Comparison of ENCODE assay signal across 12 mouse cellular contexts in genomic region chr13:95643740-95644139, GRCm38 (mm10). TPM values are rescaled to one million over a fixed set of nuclear protein-coding genes. Genes with fewer than 3 reads are reported as not detected.
DNase-seq lines count a peak whose midpoint lies in the region; ATAC-seq and TF ChIP-seq lines count a peak whose summit lies in the region.
"Had no signal": no experiment of that assay in that cellular context is flagged by ENCODE, and none has a peak within 500 bp of the region (broad histone marks: within the 10 kb centered on the region; RNA-seq: fewer than 3 reads in every experiment).

No protein-coding gene starts in this region.

- H3K9me3 ChIP-seq in heart, embryonic 15.5 days (replicated peaks) = no peaks in the 10 kb centered on the region
- no peaks in the 10 kb centered on the region for H3K9me3 ChIP-seq in stomach, embryonic 16.5 days (replicated peaks; ENCODE audit: control insufficient read depth, low read length)
- no peaks in the 10 kb centered on the region for H3K9me3 ChIP-seq in stomach, postnatal 0 days (ENCODE audit: control insufficient read depth, low read length)
- H3K9me3 ChIP-seq: hindbrain, embryonic 15.5 days had no signal

- no peak overlapping the region for H3K9ac ChIP-seq in heart, embryonic 15.5 days
- no peak overlapping the region for H3K9ac ChIP-seq in stomach, embryonic 16.5 days (ENCODE audit: low read length)
- H3K9ac ChIP-seq in stomach, postnatal 0 days (ENCODE audit: low read length) = no peak overlapping the region
- H3K9ac ChIP-seq: hindbrain, embryonic 15.5 days had no signal

- DNase-seq in heart, postnatal 10 days = no peak
- no peak for DNase-seq in stomach, postnatal 0 days (ENCODE audit: low spot score)
- no peak for DNase-seq in left cerebral cortex, postnatal 10 days (ENCODE audit: extremely low spot score in 1 of 2, low spot score in 2 of 2)
- DNase-seq: cerebellum, adult 11 months; heart, adult 18-20 months; kidney, adult 9 months; lung, adult 18-20 months had no signal

- TF ChIP-seq CTCF in stomach, postnatal 0 days (IDR thresholded peaks at IDR 0.05; ENCODE audit: low read depth) = no peak
- TF ChIP-seq CTCF in embryonic fibroblast, embryonic 13.5 days (IDR thresholded peaks at IDR 0.05; ENCODE audit: borderline replicate concordance, insufficient read depth, low read length) = no peak

- intact Hi-C loops in heart, postnatal 10 days (cut with DNase I) = no loop called here
- intact Hi-C loops in left cerebral cortex, postnatal 10 days (cut with DNase I) = no loop called here

- peaks cover 26% of the 10 kb centered on the region for H3K4me1 ChIP-seq in heart, embryonic 15.5 days (replicated peaks)
- H3K4me1 ChIP-seq in stomach, embryonic 16.5 days (ENCODE audit: control insufficient read depth, insufficient read depth, low read length) = peaks cover 3% of the 10 kb centered on the region; the same call in 1 of the 2 replicates
- H3K4me1 ChIP-seq in stomach, postnatal 0 days (replicated peaks; ENCODE audit: control insufficient read depth, insufficient read depth) = no peaks in the 10 kb centered on the region
- H3K4me1 ChIP-seq in embryonic fibroblast, embryonic 13.5 days (ENCODE audit: control insufficient read depth, insufficient read depth, low read length) = peaks cover 34% of the 10 kb centered on the region

- 30% methylated on average over 7 of the region's 7 CpGs for WGBS in heart, embryonic 15.5 days
- WGBS in stomach, embryonic 16.5 days = 58% methylated on average over 7 of the region's 7 CpGs
- 46% methylated on average over 7 of the region's 7 CpGs for WGBS in stomach, postnatal 0 days

- ATAC-seq in heart, embryonic 15.5 days (replicated peaks; ENCODE audit: insufficient number of reproducible peaks, insufficient read depth, low FRiP score, low read depth) = no peak
- peak; percentile 34; the same call in 1 of the 2 replicates for ATAC-seq in stomach, embryonic 16.5 days (ENCODE audit: insufficient read depth, low FRiP score)
- ATAC-seq in stomach, postnatal 0 days (ENCODE audit: low FRiP score, low TSS enrichment) = no peak
- no peak for ATAC-seq in megakaryocyte-erythroid progenitor cell, adult 5-6 weeks (replicated peaks; ENCODE audit: low FRiP score, low TSS enrichment, poor library complexity, severe bottlenecking)

- no peaks in the 10 kb centered on the region for H3K36me3 ChIP-seq in heart, embryonic 15.5 days
- H3K36me3 ChIP-seq in stomach, embryonic 16.5 days (ENCODE audit: control insufficient read depth, insufficient read depth, low read length) = no peaks in the 10 kb centered on the region
- no peaks in the 10 kb centered on the region for H3K36me3 ChIP-seq in stomach, postnatal 0 days (ENCODE audit: control insufficient read depth, insufficient read depth, low read length)
- H3K36me3 ChIP-seq: hindbrain, embryonic 15.5 days had no signal

- no peaks in the 10 kb centered on the region for H3K27me3 ChIP-seq in heart, embryonic 15.5 days
- H3K27me3 ChIP-seq in stomach, embryonic 16.5 days (ENCODE audit: control insufficient read depth, insufficient read depth, low read length) = no peaks in the 10 kb centered on the region
- H3K27me3 ChIP-seq in stomach, postnatal 0 days (ENCODE audit: control insufficient read depth, insufficient read depth, low read length) = no peaks in the 10 kb centered on the region
- H3K27me3 ChIP-seq: hindbrain, embryonic 15.5 days had no signal

- peak overlapping the region; percentile 43; the same call in 1 of the 2 replicates for H3K27ac ChIP-seq in heart, embryonic 15.5 days
- peak overlapping the region; percentile 5; the same call in 1 of the 2 replicates for H3K27ac ChIP-seq in stomach, embryonic 16.5 days (ENCODE audit: low read length)
- H3K27ac ChIP-seq in stomach, postnatal 0 days (replicated peaks) = no peak overlapping the region
- H3K27ac ChIP-seq in embryonic fibroblast, embryonic 13.5 days (ENCODE audit: insufficient read depth, low read length) = peak overlapping the region; percentile 86
- H3K27ac ChIP-seq: hindbrain, embryonic 15.5 days had no signal

- no peak for TF ChIP-seq POLR2A in embryonic fibroblast, embryonic 13.5 days (IDR thresholded peaks at IDR 0.05; ENCODE audit: low read depth, low read length)

- H3K4me2 ChIP-seq in heart, embryonic 15.5 days = no peak overlapping the region
- no peak overlapping the region for H3K4me2 ChIP-seq in stomach, embryonic 16.5 days (ENCODE audit: low read depth, low read length)
- no peak overlapping the region for H3K4me2 ChIP-seq in stomach, postnatal 0 days (replicated peaks; ENCODE audit: low read depth)
- H3K4me2 ChIP-seq: hindbrain, embryonic 15.5 days had no signal

- no peak for TF ChIP-seq EP300 in stomach, postnatal 0 days (optimal IDR thresholded peaks at IDR 0.05)

- no peak overlapping the region for H3K4me3 ChIP-seq in heart, embryonic 15.5 days
- no peak overlapping the region for H3K4me3 ChIP-seq in stomach, embryonic 16.5 days (replicated peaks; ENCODE audit: low read length)
- no peak overlapping the region for H3K4me3 ChIP-seq in stomach, postnatal 0 days (ENCODE audit: low read depth, low read length)
- no peak overlapping the region for H3K4me3 ChIP-seq in embryonic fibroblast, embryonic 13.5 days (ENCODE audit: insufficient read depth, low read length)
- H3K4me3 ChIP-seq: hindbrain, embryonic 15.5 days had no signal

RNA-seq across cellular contexts. Expression of gene F2r, which starts 25.5 kb away (rescaled TPM):
- 98.6 and 109 TPM in 2 replicates for polyA plus RNA-seq in heart, embryonic 15.5 days (2015; fragmentation: Nextera tagmentation; extraction: Ambion mirVana)
- 10 to 100 TPM; 49.6 to 50.1 TPM for total RNA-seq in heart, postnatal 10 days (2021)
- polyA plus RNA-seq in stomach, embryonic 16.5 days (2015; fragmentation: Nextera tagmentation; extraction: Ambion mirVana) = 62.5 and 65.0 TPM in 2 replicates
- polyA plus RNA-seq in stomach, postnatal 0 days (2015; fragmentation: Nextera tagmentation; extraction: Ambion mirVana) = 20.1 and 23.0 TPM in 2 replicates
- polyA plus RNA-seq in embryonic fibroblast, embryonic 13.5 days (2011; ENCODE audit: insufficient read length, low read depth, missing spikeins) = 268 and 320 TPM in 2 replicates
- total RNA-seq in left cerebral cortex, postnatal 10 days (2021) = 10 to 100 TPM in 1 of 2 experiments, 1 to 10 TPM in 1; 9.8 to 10.7 TPM
- total RNA-seq in megakaryocyte-erythroid progenitor cell, adult 5-6 weeks (2014; fragmentation: Nextera tagmentation) = 25.5 and 37.9 TPM in 2 replicates
- total RNA-seq in megakaryocyte-erythroid progenitor cell, adult 5-6 weeks (2017) = 41.8 and 85.3 TPM in 2 replicates

RNA-seq across cellular contexts. Expression of gene F2rl2, which starts 52.9 kb away (rescaled TPM):
- polyA plus RNA-seq in heart, embryonic 15.5 days (2015; fragmentation: Nextera tagmentation; extraction: Ambion mirVana) = 0.47 and 0.52 TPM in 2 replicates
- total RNA-seq in heart, postnatal 10 days (2021) = under 1 TPM in 1 of 2 experiments, not detected in 1; 0.17 TPM
- polyA plus RNA-seq in stomach, embryonic 16.5 days (2015; fragmentation: Nextera tagmentation; extraction: Ambion mirVana) = 0.28 and 0.31 TPM in 2 replicates
- 0.18 and 0.21 TPM in 2 replicates for polyA plus RNA-seq in stomach, postnatal 0 days (2015; fragmentation: Nextera tagmentation; extraction: Ambion mirVana)
- polyA plus RNA-seq in embryonic fibroblast, embryonic 13.5 days (2011; ENCODE audit: insufficient read length, low read depth, missing spikeins) = 0.20 TPM in 1 of 2 replicates, not detected in the other
- total RNA-seq in left cerebral cortex, postnatal 10 days (2021) = under 1 TPM; 0.17 to 0.55 TPM
- 0.70 and 1.1 TPM in 2 replicates for total RNA-seq in megakaryocyte-erythroid progenitor cell, adult 5-6 weeks (2014; fragmentation: Nextera tagmentation)
- total RNA-seq in megakaryocyte-erythroid progenitor cell, adult 5-6 weeks (2017) = 3.0 TPM in 2 replicates
